Mouse (Mus musculus): ENCODE results near the gene Gpr33. TPM values are rescaled to one million over a fixed set of nuclear protein-coding genes. Genes with fewer than 3 reads are reported as not detected.

Gpr33 gene
- polyA plus RNA-seq (2016; fragmentation: Nextera tagmentation; extraction: Ambion mirVana), result not detected in 2 replicates

GRCm38 (mm10) chr12:52027963-52028362 lies at the start of gene Gpr33:
Gene Gpr33, minus strand, starts transcription at chr12:52028063.
- 95% methylated on average over 3 of the region's 3 CpGs for WGBS
- ATAC-seq (ENCODE audit: insufficient number of reproducible peaks, insufficient read depth, low FRiP score, low TSS enrichment, low read depth), result no peak
- H3K27me3 ChIP-seq, result no peaks in the 10 kb centered on the region
- H3K4me1 ChIP-seq (replicated peaks), result no peaks in the 10 kb centered on the region
- no peak within 1 kb of the TSS for H3K9ac ChIP-seq (replicated peaks)
- no peaks in the 10 kb centered on the region for H3K9me3 ChIP-seq
- no peak within 1 kb of the TSS for H3K27ac ChIP-seq
- no peak within 1 kb of the TSS for H3K4me2 ChIP-seq
- no peaks in the 10 kb centered on the region for H3K36me3 ChIP-seq
- H3K4me3 ChIP-seq (replicated peaks), result no peak within 1 kb of the TSS

- Histone ChIP-seq H3K27me3 (no peaks in the 10 kb centered on the region), H3K36me3 (no peaks in the 10 kb centered on the region), H3K4me2 (no peak overlapping the region), H3K4me3 (replicated peaks) (no peak overlapping the region), H3K27ac (no peak overlapping the region), H3K4me1 (replicated peaks) (no peaks in the 10 kb centered on the region), H3K9me3 (no peaks in the 10 kb centered on the region), H3K9ac (replicated peaks) (no peak overlapping the region)
- ATAC-seq (ENCODE audit: insufficient number of reproducible peaks, insufficient read depth, low FRiP score, low TSS enrichment, low read depth), result no peak
- 65% methylated on average over 2 of the region's 2 CpGs for WGBS
Measured at GRCm38 (mm10) chr12:52049324-52049723, 21.5 kb upstream of the Gpr33 start.

GRCm38 (mm10) chr12:52046371-52046770 lies 18.5 kb upstream of the Gpr33 start:
- 93% methylated on average over 4 of the region's 4 CpGs for WGBS
- Histone ChIP-seq H3K27ac (no peak overlapping the region), H3K36me3 (no peaks in the 10 kb centered on the region)

GRCm38 (mm10) chr12:52042818-52043336 lies 15.0 kb upstream of the Gpr33 start:
- H3K27me3 ChIP-seq, result no peaks in the 10 kb centered on the region
- WGBS, result 80% methylated on average over 10 of the region's 10 CpGs
- H3K4me3 ChIP-seq (replicated peaks), result no peak overlapping the region
- H3K4me2 ChIP-seq, result no peak overlapping the region
- H3K36me3 ChIP-seq, result no peaks in the 10 kb centered on the region
- ATAC-seq (ENCODE audit: insufficient number of reproducible peaks, insufficient read depth, low FRiP score, low TSS enrichment, low read depth), result no peak
- no peak overlapping the region for H3K27ac ChIP-seq
- H3K4me1 ChIP-seq (replicated peaks), result no peaks in the 10 kb centered on the region
- H3K9me3 ChIP-seq, result no peaks in the 10 kb centered on the region
- no peak overlapping the region for H3K9ac ChIP-seq (replicated peaks)

More at GRCm38 (mm10) chr12:52046371-52046770, 18.5 kb upstream of the Gpr33 start:
- no peak overlapping the region for H3K4me3 ChIP-seq (replicated peaks)
- H3K4me2 ChIP-seq, result no peak overlapping the region
- no peaks in the 10 kb centered on the region for H3K27me3 ChIP-seq
- no peaks in the 10 kb centered on the region for H3K4me1 ChIP-seq (replicated peaks)
- no peak for ATAC-seq (ENCODE audit: insufficient number of reproducible peaks, insufficient read depth, low FRiP score, low TSS enrichment, low read depth)
- no peak overlapping the region for H3K9ac ChIP-seq (replicated peaks)
- no peaks in the 10 kb centered on the region for H3K9me3 ChIP-seq

DNA sequence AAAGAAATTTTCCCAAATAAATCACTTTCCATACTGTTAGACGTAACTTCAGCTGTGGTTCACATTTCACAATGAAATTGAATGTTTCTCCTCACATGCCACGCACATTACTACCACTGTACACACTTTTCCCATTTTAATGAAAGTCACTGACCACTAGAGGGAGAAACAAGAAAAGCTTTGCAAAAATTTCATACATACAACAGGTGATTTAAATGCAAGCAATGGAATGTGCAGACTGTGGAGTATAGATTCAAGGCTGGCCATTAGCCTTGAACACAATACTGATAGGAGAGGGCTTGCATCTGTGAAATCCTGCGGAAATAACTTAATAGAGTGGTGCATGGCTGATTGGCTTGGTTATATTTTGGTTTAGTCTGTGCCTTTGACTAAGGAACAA lies 10.5 kb upstream of the Gpr33 start:
- ATAC-seq (ENCODE audit: insufficient number of reproducible peaks, insufficient read depth, low FRiP score, low TSS enrichment, low read depth), result no peak
- WGBS, result 64% methylated on average over 3 of the region's 3 CpGs

GRCm38 (mm10) chr12:52034956-52035355 lies 7.1 kb upstream of the Gpr33 start:
- Histone ChIP-seq H3K36me3 (no peaks in the 10 kb centered on the region), H3K4me1 (replicated peaks) (no peaks in the 10 kb centered on the region), H3K9ac (replicated peaks) (no peak overlapping the region), H3K27me3 (no peaks in the 10 kb centered on the region), H3K4me3 (replicated peaks) (no peak overlapping the region), H3K9me3 (no peaks in the 10 kb centered on the region), H3K27ac (no peak overlapping the region), H3K4me2 (no peak overlapping the region)
- 88% methylated on average over 3 of the region's 3 CpGs for WGBS
- no peak for ATAC-seq (ENCODE audit: insufficient number of reproducible peaks, insufficient read depth, low FRiP score, low TSS enrichment, low read depth)

More for the DNA sequence above, 10.5 kb upstream of the Gpr33 start:
- Histone ChIP-seq H3K27ac (no peak overlapping the region), H3K9me3 (no peaks in the 10 kb centered on the region), H3K27me3 (no peaks in the 10 kb centered on the region), H3K4me3 (replicated peaks) (no peak overlapping the region), H3K36me3 (no peaks in the 10 kb centered on the region), H3K9ac (replicated peaks) (no peak overlapping the region), H3K4me1 (replicated peaks) (no peaks in the 10 kb centered on the region), H3K4me2 (no peak overlapping the region)

DNA sequence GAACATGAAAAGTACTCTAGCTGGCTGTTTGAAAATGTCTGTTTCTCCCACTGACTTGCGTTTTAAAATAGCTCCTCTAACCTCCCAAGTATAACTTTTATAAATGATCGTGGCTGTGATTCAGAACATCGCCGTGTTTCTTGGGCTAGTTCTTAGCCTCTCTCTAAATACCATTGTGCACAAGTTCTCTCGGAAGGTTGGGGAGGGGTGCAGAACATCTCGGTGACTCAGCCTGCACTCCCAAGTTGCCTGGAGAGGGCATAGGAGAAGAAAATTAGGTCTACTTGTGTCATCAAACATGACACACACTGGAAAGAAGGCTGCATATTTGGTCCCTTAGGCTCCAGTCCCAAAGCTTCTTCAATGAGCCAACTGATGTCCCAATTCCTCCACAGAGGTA lies 4.4 kb upstream of the Gpr33 start:
- WGBS, result 88% methylated on average over 6 of the region's 6 CpGs

GRCm38 (mm10) chr12:52014494-52015029 lies 13.3 kb downstream of the Gpr33 start:
- Histone ChIP-seq H3K4me2 (no peak overlapping the region), H3K27me3 (no peaks in the 10 kb centered on the region)
- WGBS, result 84% methylated on average over 7 of the region's 7 CpGs

More for the DNA sequence above, 4.4 kb upstream of the Gpr33 start:
- H3K9ac ChIP-seq (replicated peaks), result no peak overlapping the region
- no peaks in the 10 kb centered on the region for H3K36me3 ChIP-seq
- no peak overlapping the region for H3K4me2 ChIP-seq
- H3K9me3 ChIP-seq, result no peaks in the 10 kb centered on the region
- H3K4me1 ChIP-seq (replicated peaks), result no peaks in the 10 kb centered on the region
- ATAC-seq (ENCODE audit: insufficient number of reproducible peaks, insufficient read depth, low FRiP score, low TSS enrichment, low read depth), result no peak
- H3K27ac ChIP-seq, result no peak overlapping the region
- no peak overlapping the region for H3K4me3 ChIP-seq (replicated peaks)
- H3K27me3 ChIP-seq, result no peaks in the 10 kb centered on the region

DNA sequence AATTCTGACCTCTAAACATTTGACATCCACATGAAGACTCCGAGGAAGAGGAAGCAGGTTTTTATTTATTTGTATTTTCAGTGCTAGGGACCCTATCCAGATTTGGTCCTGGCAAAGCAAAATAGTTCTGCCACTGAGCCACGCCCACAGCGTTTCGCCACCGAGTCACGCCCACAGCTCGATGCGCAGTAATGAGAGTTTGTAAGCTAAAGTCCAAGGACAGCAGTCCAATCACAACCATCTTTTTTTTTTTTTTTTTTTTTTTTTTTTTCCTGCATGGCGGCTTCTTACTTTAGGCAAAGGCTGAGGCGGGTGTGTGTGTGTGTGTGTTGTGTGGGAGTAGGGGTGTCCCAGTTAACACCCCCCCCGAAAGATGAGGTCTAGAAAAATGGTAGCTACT lies 13.8 kb downstream of the Gpr33 start:
- Histone ChIP-seq H3K9me3 (no peaks in the 10 kb centered on the region), H3K4me2 (no peak overlapping the region), H3K4me1 (replicated peaks) (no peaks in the 10 kb centered on the region), H3K9ac (replicated peaks) (no peak overlapping the region), H3K36me3 (no peaks in the 10 kb centered on the region), H3K27ac (no peak overlapping the region), H3K4me3 (replicated peaks) (no peak overlapping the region), H3K27me3 (no peaks in the 10 kb centered on the region)
- WGBS, result 87% methylated on average over 11 of the region's 11 CpGs
- ATAC-seq (ENCODE audit: insufficient number of reproducible peaks, insufficient read depth, low FRiP score, low TSS enrichment, low read depth), result no peak

More at GRCm38 (mm10) chr12:52014494-52015029, 13.3 kb downstream of the Gpr33 start:
- no peaks in the 10 kb centered on the region for H3K9me3 ChIP-seq
- H3K36me3 ChIP-seq, result no peaks in the 10 kb centered on the region
- H3K4me3 ChIP-seq (replicated peaks), result no peak overlapping the region
- no peaks in the 10 kb centered on the region for H3K4me1 ChIP-seq (replicated peaks)
- no peak for ATAC-seq (ENCODE audit: insufficient number of reproducible peaks, insufficient read depth, low FRiP score, low TSS enrichment, low read depth)
- H3K9ac ChIP-seq (replicated peaks), result no peak overlapping the region
- no peak overlapping the region for H3K27ac ChIP-seq

DNA sequence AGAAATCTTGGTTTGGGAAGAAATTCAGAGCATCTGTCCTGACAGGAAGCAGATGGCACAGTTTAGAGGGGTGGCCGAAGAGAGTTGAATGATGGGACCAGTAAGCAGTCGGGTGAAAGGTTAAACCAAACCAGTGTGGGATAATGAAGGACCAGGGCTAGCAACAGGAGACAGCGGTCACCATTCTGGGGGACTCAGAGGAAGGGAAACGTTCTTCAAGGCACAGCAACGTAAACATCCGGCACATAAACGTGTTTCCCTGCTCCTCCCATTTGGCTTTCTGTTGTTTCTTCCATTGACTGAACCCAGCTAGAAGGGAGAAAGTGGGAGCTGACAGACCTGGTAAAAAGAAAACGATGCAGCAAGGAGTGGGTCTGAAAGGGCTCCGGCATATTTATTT lies 14.6 kb downstream of the Gpr33 start:
- 24% methylated on average over 9 of the region's 9 CpGs for WGBS
- Histone ChIP-seq H3K27ac (no peak overlapping the region), H3K9me3 (no peaks in the 10 kb centered on the region), H3K36me3 (no peaks in the 10 kb centered on the region), H3K4me3 (replicated peaks) (no peak overlapping the region), H3K27me3 (no peaks in the 10 kb centered on the region), H3K9ac (replicated peaks) (no peak overlapping the region), H3K4me1 (replicated peaks) (no peaks in the 10 kb centered on the region), H3K4me2 (peak overlapping the region; percentile 4; the same call in 1 of the 2 replicates)
- no peak for ATAC-seq (ENCODE audit: insufficient number of reproducible peaks, insufficient read depth, low FRiP score, low TSS enrichment, low read depth)

GRCm38 (mm10) chr12:52012159-52012558 lies 15.7 kb downstream of the Gpr33 start:
- Histone ChIP-seq H3K27ac (no peak overlapping the region), H3K4me2 (no peak overlapping the region), H3K27me3 (no peaks in the 10 kb centered on the region), H3K4me3 (replicated peaks) (no peak overlapping the region), H3K9me3 (no peaks in the 10 kb centered on the region), H3K4me1 (replicated peaks) (no peaks in the 10 kb centered on the region), H3K36me3 (no peaks in the 10 kb centered on the region), H3K9ac (replicated peaks) (no peak overlapping the region)
- no peak for ATAC-seq (ENCODE audit: insufficient number of reproducible peaks, insufficient read depth, low FRiP score, low TSS enrichment, low read depth)
- 68% methylated on average over 8 of the region's 8 CpGs for WGBS

GRCm38 (mm10) chr12:52010630-52010961 lies 17.3 kb downstream of the Gpr33 start:
- 63% methylated on average over 2 of the region's 2 CpGs for WGBS
- Histone ChIP-seq H3K4me1 (replicated peaks) (0 out of 2 replicates have a peak, but pooled peaks cover 2% of the 10 kb centered on the region), H3K4me3 (replicated peaks) (no peak overlapping the region), H3K9ac (replicated peaks) (no peak overlapping the region), H3K27me3 (no peaks in the 10 kb centered on the region), H3K4me2 (no peak overlapping the region), H3K27ac (no peak overlapping the region), H3K9me3 (no peaks in the 10 kb centered on the region), H3K36me3 (no peaks in the 10 kb centered on the region)
- no peak for ATAC-seq (ENCODE audit: insufficient number of reproducible peaks, insufficient read depth, low FRiP score, low TSS enrichment, low read depth)

Measured in limb, embryonic 12.5 days (tissue).